Comparison of ENCODE assay signal across 8 mouse cellular contexts in genomic region chr11:69124498-69124847, GRCm38 (mm10). TPM values are rescaled to one million over a fixed set of nuclear protein-coding genes. Genes with fewer than 3 reads are reported as not detected.
DNase-seq lines count a peak whose midpoint lies in the region; ATAC-seq and TF ChIP-seq lines count a peak whose summit lies in the region.

No protein-coding gene starts in this region.

- no peak overlapping the region for H3K4me3 ChIP-seq in embryonic facial prominence, embryonic 11.5 days (ENCODE audit: low read depth, low read length)
- peak overlapping the region; percentile 72 for H3K4me3 ChIP-seq in layer of hippocampus, adult 2 months

- WGBS in embryonic facial prominence, embryonic 11.5 days = 1% methylated on average over 3 of the region's 3 CpGs

- peak; percentile 77 for DNase-seq in ZHBTc4 (ENCODE audit: low read depth, low spot score)
- peak; percentile 89 for DNase-seq in embryonic facial prominence, embryonic 11.5 days (ENCODE audit: low spot score)
- peak; percentile 80 for DNase-seq in heart, postnatal 4 days
- DNase-seq in layer of hippocampus, adult 2 months (ENCODE audit: low spot score in 2 of 2) = peak in 1 of 2 experiments; percentile 66
- peak; percentile 76 for DNase-seq in lung, postnatal 14 days
- peak; percentile 67 for DNase-seq in right cerebral cortex, postnatal 4 days
- no peak for DNase-seq in urinary bladder, postnatal 25 days (ENCODE audit: low spot score)

- no peak overlapping the region for H3K9ac ChIP-seq in embryonic facial prominence, embryonic 11.5 days (replicated peaks; ENCODE audit: low read length)

- H3K27ac ChIP-seq in embryonic facial prominence, embryonic 11.5 days (replicated peaks; ENCODE audit: low read depth, low read length) = no peak overlapping the region
- peak overlapping the region; percentile 95; the same call in 1 of the 2 replicates for H3K27ac ChIP-seq in layer of hippocampus, adult 2 months

- H3K9me3 ChIP-seq in embryonic facial prominence, embryonic 11.5 days (replicated peaks; ENCODE audit: control insufficient read depth, low read length) = no peaks in the 10 kb centered on the region

- H3K4me2 ChIP-seq in embryonic facial prominence, embryonic 11.5 days (ENCODE audit: low read depth, low read length) = no peak overlapping the region

- peaks cover 8% of the 10 kb centered on the region; the same call in 1 of the 2 replicates for H3K27me3 ChIP-seq in embryonic facial prominence, embryonic 11.5 days (ENCODE audit: control insufficient read depth, insufficient read depth, low read length)

- TF ChIP-seq CTCF in layer of hippocampus, adult 2 months (conservative IDR thresholded peaks at IDR 0.05) = no peak

- ATAC-seq in CD4-positive, CD25-positive, alpha-beta regulatory T cell, adult 4 months = peak; percentile 29
- ATAC-seq in embryonic facial prominence, embryonic 11.5 days (replicated peaks; ENCODE audit: insufficient number of reproducible peaks, low FRiP score, low TSS enrichment, low read depth) = peak; percentile 40

- no peaks in the 10 kb centered on the region for H3K36me3 ChIP-seq in embryonic facial prominence, embryonic 11.5 days (replicated peaks; ENCODE audit: control insufficient read depth, insufficient read depth, low read depth, low read length)

- H3K4me1 ChIP-seq in embryonic facial prominence, embryonic 11.5 days (ENCODE audit: control insufficient read depth, insufficient read depth, low read length) = peaks cover 3% of the 10 kb centered on the region

RNA-seq across cellular contexts. Expression of gene Aloxe3, which starts 1.2 kb away (rescaled TPM):
- polyA plus RNA-seq in CD4-positive, CD25-positive, alpha-beta regulatory T cell, adult 4 months (2017; shearing (Covaris generic)) = under 1 TPM in 1 of 2 experiments, not detected in 1; 0.35 TPM
- polyA plus RNA-seq in embryonic facial prominence, embryonic 11.5 days (2014; fragmentation: Nextera tagmentation; extraction: Ambion mirVana) = 0.25 and 0.88 TPM in 2 replicates
- total RNA-seq in heart, postnatal 4 days (2021) = under 1 TPM in 1 of 2 experiments, not detected in 1; 0.45 TPM
- total RNA-seq in layer of hippocampus, adult 2 months (2021) = 10 to 100 TPM in 1 of 2 experiments, 1 to 10 TPM in 1; 7.8 to 11.1 TPM

RNA-seq across cellular contexts. Expression of gene 9130213A22Rik, which starts 2.1 kb away (rescaled TPM):
- polyA plus RNA-seq in CD4-positive, CD25-positive, alpha-beta regulatory T cell, adult 4 months (2017; shearing (Covaris generic)) = not detected
- not detected in 2 replicates for polyA plus RNA-seq in embryonic facial prominence, embryonic 11.5 days (2014; fragmentation: Nextera tagmentation; extraction: Ambion mirVana)
- total RNA-seq in heart, postnatal 4 days (2021) = under 1 TPM; 0.29 to 0.65 TPM
- total RNA-seq in layer of hippocampus, adult 2 months (2021) = 1 to 10 TPM; 1.4 to 1.5 TPM

RNA-seq across cellular contexts. Expression of gene Hes7, which starts 4.3 kb away (rescaled TPM):
- not detected for polyA plus RNA-seq in CD4-positive, CD25-positive, alpha-beta regulatory T cell, adult 4 months (2017; shearing (Covaris generic))
- polyA plus RNA-seq in embryonic facial prominence, embryonic 11.5 days (2014; fragmentation: Nextera tagmentation; extraction: Ambion mirVana) = 0.11 TPM in 1 of 2 replicates, not detected in the other
- total RNA-seq in heart, postnatal 4 days (2021) = under 1 TPM; 0.23 to 0.29 TPM
- 1 to 10 TPM in 1 of 2 experiments, under 1 TPM in 1; 0.79 to 1.0 TPM for total RNA-seq in layer of hippocampus, adult 2 months (2021)

RNA-seq across cellular contexts. Expression of gene Per1, which starts 29.5 kb away (rescaled TPM):
- 1 to 10 TPM; 4.5 to 6.6 TPM for polyA plus RNA-seq in CD4-positive, CD25-positive, alpha-beta regulatory T cell, adult 4 months (2017; shearing (Covaris generic))
- polyA plus RNA-seq in embryonic facial prominence, embryonic 11.5 days (2014; fragmentation: Nextera tagmentation; extraction: Ambion mirVana) = 5.5 and 6.5 TPM in 2 replicates
- 10 to 100 TPM; 42.6 to 55.6 TPM for total RNA-seq in heart, postnatal 4 days (2021)
- total RNA-seq in layer of hippocampus, adult 2 months (2021) = 10 to 100 TPM; 83.4 to 95.2 TPM

RNA-seq across cellular contexts. Expression of gene Alox12b, which starts 32.3 kb away (rescaled TPM):
- not detected for polyA plus RNA-seq in CD4-positive, CD25-positive, alpha-beta regulatory T cell, adult 4 months (2017; shearing (Covaris generic))
- 0.20 and 0.27 TPM in 2 replicates for polyA plus RNA-seq in embryonic facial prominence, embryonic 11.5 days (2014; fragmentation: Nextera tagmentation; extraction: Ambion mirVana)
- not detected for total RNA-seq in heart, postnatal 4 days (2021)
- total RNA-seq in layer of hippocampus, adult 2 months (2021) = 10 to 100 TPM in 1 of 2 experiments, 1 to 10 TPM in 1; 8.7 to 12.2 TPM

Comparison
In these comparisons a context has a peak if more than half of its experiments do, and no peak if none do; other contexts are left out.
1. RNA of gene Aloxe3, which starts 1.2 kb away (total RNA-seq): 7.8 to 11.1 TPM in layer of hippocampus, adult 2 months; 0.45 TPM in heart, postnatal 4 days; every median in the first group is over 4 times any median in the second.